Comparison of ENCODE assay signal across 9 mouse cellular contexts in genomic region chr2:163692873-163693612, GRCm38 (mm10). TPM values are rescaled to one million over a fixed set of nuclear protein-coding genes. Genes with fewer than 3 reads are reported as not detected.
DNase-seq lines count a peak whose midpoint lies in the region; ATAC-seq and TF ChIP-seq lines count a peak whose summit lies in the region.
"Had no signal": no experiment of that assay in that cellular context is flagged by ENCODE, and none has a peak within 500 bp of the region (broad histone marks: within the 10 kb centered on the region; RNA-seq: fewer than 3 reads in every experiment).

No protein-coding gene starts in this region.

- no peaks in the 10 kb centered on the region for H3K36me3 ChIP-seq in heart, embryonic 15.5 days
- 0 out of 2 replicates have a peak, but pooled peaks cover 4% of the 10 kb centered on the region for H3K36me3 ChIP-seq in liver, postnatal 0 days (replicated peaks; ENCODE audit: insufficient read depth, low read length)
- H3K36me3 ChIP-seq: midbrain, embryonic 12.5 days had no signal

- H3K9me3 ChIP-seq in heart, embryonic 15.5 days (replicated peaks), result no peaks in the 10 kb centered on the region
- no peaks in the 10 kb centered on the region for H3K9me3 ChIP-seq in liver, postnatal 0 days (ENCODE audit: low read length)
- H3K9me3 ChIP-seq: midbrain, embryonic 12.5 days had no signal

- no peak overlapping the region for H3K9ac ChIP-seq in heart, embryonic 15.5 days
- no peak overlapping the region for H3K9ac ChIP-seq in liver, postnatal 0 days (replicated peaks)
- H3K9ac ChIP-seq: midbrain, embryonic 12.5 days had no signal

- H3K4me1 ChIP-seq in heart, embryonic 15.5 days (replicated peaks), result peaks cover 84% of the 10 kb centered on the region
- H3K4me1 ChIP-seq in liver, postnatal 0 days (ENCODE audit: insufficient read depth), result peaks cover 52% of the 10 kb centered on the region

- peak overlapping the region; percentile 98 for H3K27ac ChIP-seq in heart, embryonic 15.5 days
- peak overlapping the region; percentile 36 for H3K27ac ChIP-seq in liver, postnatal 0 days (ENCODE audit: low read depth)
- H3K27ac ChIP-seq: midbrain, embryonic 12.5 days had no signal

- 27% methylated on average over 3 of the region's 3 CpGs for WGBS in heart, embryonic 15.5 days
- 37% methylated on average over 3 of the region's 3 CpGs for WGBS in liver, postnatal 0 days (ENCODE audit: insufficient replicate concordance)

- TF ChIP-seq CTCF in liver, postnatal 0 days (IDR thresholded peaks at IDR 0.05; ENCODE audit: low read depth), result no peak

- no peak for ATAC-seq in heart, embryonic 15.5 days (replicated peaks; ENCODE audit: insufficient number of reproducible peaks, insufficient read depth, low FRiP score, low read depth)
- peak; percentile 62 for ATAC-seq in liver, postnatal 0 days

- H3K4me3 ChIP-seq in heart, embryonic 15.5 days, result no peak overlapping the region
- H3K4me3 ChIP-seq in liver, postnatal 0 days (ENCODE audit: low read depth, low read length), result no peak overlapping the region
- H3K4me3 ChIP-seq: midbrain, embryonic 12.5 days had no signal

- no peaks in the 10 kb centered on the region for H3K27me3 ChIP-seq in heart, embryonic 15.5 days
- H3K27me3 ChIP-seq in liver, postnatal 0 days (ENCODE audit: insufficient read depth, low read length), result no peaks in the 10 kb centered on the region
- H3K27me3 ChIP-seq: midbrain, embryonic 12.5 days had no signal

- H3K4me2 ChIP-seq in heart, embryonic 15.5 days, result no peak overlapping the region
- no peak overlapping the region for H3K4me2 ChIP-seq in liver, postnatal 0 days (ENCODE audit: low read depth, low read length)
- H3K4me2 ChIP-seq: midbrain, embryonic 12.5 days had no signal

- peak; percentile 72 for TF ChIP-seq EP300 in liver, postnatal 0 days (IDR thresholded peaks at IDR 0.05; ENCODE audit: low read depth)

- peak; percentile 41 for DNase-seq in kidney, adult 9 months
- no peak for DNase-seq in kidney, postnatal 14 days
- DNase-seq in c-Kit-positive CD71-positive TER-119-positive erythroid progenitor cells, embryonic 14.5 days (ENCODE audit: low spot score), result peak; percentile 43
- DNase-seq in liver, postnatal 0 days, result no peak
- DNase-seq in adrenal gland, postnatal 4 days (ENCODE audit: low spot score in 2 of 2), result no peak
- DNase-seq in frontal cortex, postnatal 36 days (ENCODE audit: low spot score in 2 of 2), result no peak
- no peak for DNase-seq in adrenal gland, postnatal 10 days

RNA-seq across cellular contexts. Expression of gene Pkig, which starts 34.9 kb away (rescaled TPM):
- polyA plus RNA-seq in heart, embryonic 15.5 days (2015; fragmentation: Nextera tagmentation; extraction: Ambion mirVana), result 289 and 356 TPM in 2 replicates
- polyA plus RNA-seq in liver, postnatal 0 days (2015; fragmentation: Nextera tagmentation; extraction: Ambion mirVana), result 84.9 and 85.0 TPM in 2 replicates
- 10 to 100 TPM; 67.4 to 72.8 TPM for total RNA-seq in adrenal gland, postnatal 4 days (2021)
- total RNA-seq in adrenal gland, postnatal 10 days (2021), result 10 to 100 TPM; 46.9 to 60.8 TPM

RNA-seq across cellular contexts. Expression of gene Serinc3, which starts 48.1 kb away (rescaled TPM):
- 54.8 and 57.1 TPM in 2 replicates for polyA plus RNA-seq in heart, embryonic 15.5 days (2015; fragmentation: Nextera tagmentation; extraction: Ambion mirVana)
- polyA plus RNA-seq in liver, postnatal 0 days (2015; fragmentation: Nextera tagmentation; extraction: Ambion mirVana), result 79.9 and 92.7 TPM in 2 replicates
- 100 to 1,000 TPM; 413 to 434 TPM for total RNA-seq in adrenal gland, postnatal 4 days (2021)
- total RNA-seq in adrenal gland, postnatal 10 days (2021), result 100 to 1,000 TPM; 350 to 392 TPM

RNA-seq across cellular contexts. Expression of gene Ada, which starts 57.0 kb away (rescaled TPM):
- 3.0 and 8.4 TPM in 2 replicates for polyA plus RNA-seq in heart, embryonic 15.5 days (2015; fragmentation: Nextera tagmentation; extraction: Ambion mirVana)
- polyA plus RNA-seq in liver, postnatal 0 days (2015; fragmentation: Nextera tagmentation; extraction: Ambion mirVana), result 2.7 TPM in 2 replicates
- total RNA-seq in adrenal gland, postnatal 4 days (2021), result 1 to 10 TPM; 6.1 TPM
- total RNA-seq in adrenal gland, postnatal 10 days (2021), result 1 to 10 TPM; 3.8 to 4.0 TPM

Comparison
In these comparisons a context has a peak if more than half of its experiments do, and no peak if none do; other contexts are left out.
1. DNase-seq: peak in kidney, adult 9 months (single experiment) and c-Kit-positive CD71-positive TER-119-positive erythroid progenitor cells, embryonic 14.5 days (single experiment); none in kidney, postnatal 14 days (single experiment), liver, postnatal 0 days (single experiment), adrenal gland, postnatal 4 days (0 of 2), frontal cortex, postnatal 36 days (0 of 2) and adrenal gland, postnatal 10 days (single experiment).